Mouse (Mus musculus) cerebellum, adult 8-10 months (tissue): Measurements from ENCODE around the gene AU015836.
"Not testable (repeated sequence)": the region's sequence is repeated elsewhere in the genome, so short reads cannot be mapped to it uniquely, and the experiment has no call there.

Experiments
- DNase-seq: peaks from one replicate; pipeline ENCODE4 v3.0.0; 2022

The AU015836 gene

DNA sequence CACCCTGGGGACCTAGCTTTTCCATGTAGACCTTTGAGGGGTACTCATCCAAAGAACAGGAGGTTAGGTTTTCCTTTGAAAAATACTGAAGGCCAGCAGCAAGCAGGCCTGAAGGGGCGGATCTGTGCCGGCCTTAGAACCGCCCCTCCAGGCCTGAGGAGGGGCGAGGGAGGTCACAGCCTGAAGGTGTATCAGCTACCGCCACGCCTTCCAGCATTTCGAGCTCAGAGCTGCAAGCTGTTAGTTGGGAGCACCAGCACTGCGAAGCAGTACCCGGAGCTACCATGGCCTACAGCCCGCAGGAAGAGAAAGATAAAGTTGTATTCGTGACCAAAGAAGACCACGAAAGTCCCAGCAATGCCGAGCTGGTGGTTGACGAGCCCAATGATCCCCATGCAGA, at the start of gene AU015836:
AU015836 (plus strand) TSS at position 216 of the 400 bp plus-strand sequence.
- no peak for DNase-seq

DNA sequence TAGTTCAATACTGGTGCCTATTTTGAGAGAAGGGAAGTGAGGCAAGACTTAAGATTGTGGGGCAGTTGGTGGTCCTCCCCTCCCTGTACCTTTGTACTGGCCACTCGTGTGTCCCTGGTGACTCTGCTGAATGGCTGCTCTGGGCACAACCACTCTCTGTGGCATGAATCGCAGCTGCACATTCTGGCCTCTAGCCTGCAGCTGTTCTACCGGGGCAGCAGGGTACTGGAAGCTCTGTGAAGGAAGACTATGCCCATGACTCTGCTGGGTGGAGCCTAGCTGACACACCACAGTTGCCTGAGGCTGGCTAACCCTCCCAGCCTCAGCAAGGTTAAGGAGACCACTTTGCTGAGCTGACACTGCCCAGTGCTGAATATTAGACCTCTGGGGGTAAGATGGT, 49.4 kb upstream of the AU015836 start:
- no peak for DNase-seq

DNA sequence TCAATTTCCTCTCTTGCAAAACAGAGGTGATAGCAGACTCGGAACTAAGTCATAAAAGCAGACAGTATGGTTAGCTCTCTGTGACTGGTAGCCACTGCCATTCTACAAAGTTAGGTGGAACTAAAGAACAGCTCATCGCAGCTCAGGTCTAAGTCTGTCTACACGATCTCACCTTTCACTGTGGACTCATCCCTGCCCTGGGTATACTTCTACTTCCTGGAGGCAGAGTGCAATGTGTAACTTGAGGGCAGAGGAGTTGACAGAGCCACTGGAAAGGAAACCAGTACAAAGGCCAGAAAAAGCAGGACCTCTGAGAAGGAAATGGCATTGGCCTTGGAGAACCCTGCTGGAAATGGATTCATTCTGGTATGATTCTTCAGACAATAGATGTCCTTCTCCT, 40.1 kb upstream of the AU015836 start:
- DNase-seq, result no peak

DNA sequence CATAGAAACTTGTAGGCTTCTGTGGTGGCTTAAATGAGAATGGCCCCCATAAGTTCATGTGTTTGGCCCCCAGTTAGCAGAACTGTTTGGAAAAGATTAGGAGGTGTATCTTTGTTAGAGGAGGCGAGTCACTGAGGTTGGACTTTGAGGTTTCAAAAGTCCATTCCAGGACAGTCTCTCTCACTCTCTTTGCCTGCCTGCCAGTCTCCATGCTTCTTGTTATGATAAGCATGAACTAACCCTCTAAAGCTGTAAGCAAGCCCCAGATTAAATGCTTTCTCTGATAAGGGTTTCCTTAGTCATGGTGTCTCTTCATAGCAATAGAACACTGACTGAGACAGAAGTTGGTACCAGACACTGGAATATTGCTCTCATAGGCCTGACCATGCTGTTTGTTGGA, 39.7 kb upstream of the AU015836 start:
- DNase-seq, result no peak

DNA sequence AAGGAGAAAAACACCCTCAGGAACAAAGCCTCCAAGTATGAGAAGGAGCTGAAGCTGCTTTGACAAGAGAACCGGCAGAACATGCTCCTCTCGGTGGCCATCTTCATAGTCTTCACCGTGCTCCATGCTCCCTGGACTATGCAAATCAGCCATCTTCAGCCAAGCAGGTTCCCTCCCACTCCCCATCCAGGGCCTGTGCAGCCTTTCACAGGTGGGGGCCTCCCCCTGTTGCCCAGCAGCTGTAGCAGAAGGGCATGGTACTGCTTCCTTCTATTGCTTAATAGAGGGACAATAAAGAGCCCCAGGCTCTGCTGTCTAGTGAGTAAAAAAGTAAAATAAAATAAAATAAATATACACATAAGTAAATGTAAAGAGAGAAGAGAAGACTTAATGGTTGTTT, 36.8 kb upstream of the AU015836 start:
- DNase-seq, result no peak

DNA sequence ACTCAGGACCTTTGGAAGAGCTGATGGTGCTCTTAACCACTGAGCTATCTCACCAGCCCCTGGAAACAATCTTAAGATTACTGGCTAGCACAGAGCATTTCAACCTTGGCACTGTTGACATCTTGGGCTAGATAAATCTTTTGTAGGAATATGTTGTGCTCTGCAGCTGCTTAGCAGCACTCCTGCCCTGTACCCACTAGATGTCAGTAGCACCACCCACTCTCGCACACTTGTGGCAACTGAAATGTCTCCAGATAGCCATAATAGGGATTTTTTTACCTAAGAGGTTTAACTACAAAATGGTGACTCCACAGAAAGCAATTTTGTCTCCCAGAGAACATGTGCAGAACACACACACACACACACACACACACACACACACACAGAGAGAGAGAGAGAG, 11.7 kb upstream of the AU015836 start:
- DNase-seq, result no peak

DNA sequence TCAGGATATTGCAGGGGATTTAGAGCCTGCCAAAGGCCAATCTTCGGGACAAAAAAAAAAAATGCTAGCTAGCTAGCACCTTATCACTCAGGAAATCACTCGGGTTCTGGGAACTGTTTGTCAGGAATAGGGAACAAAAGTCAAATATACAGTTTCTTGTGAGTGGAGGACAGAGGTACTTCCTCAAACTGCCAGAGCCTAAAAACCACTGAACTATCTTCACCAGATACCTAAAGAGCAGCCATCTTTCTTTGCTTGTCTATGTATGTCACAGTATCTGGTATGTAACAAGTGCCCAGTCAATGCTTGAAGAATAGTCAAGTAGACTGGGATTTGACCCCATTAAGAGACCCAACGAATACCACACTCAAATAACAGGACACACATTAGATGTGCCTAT, 10.0 kb upstream of the AU015836 start:
- DNase-seq, result no peak

DNA sequence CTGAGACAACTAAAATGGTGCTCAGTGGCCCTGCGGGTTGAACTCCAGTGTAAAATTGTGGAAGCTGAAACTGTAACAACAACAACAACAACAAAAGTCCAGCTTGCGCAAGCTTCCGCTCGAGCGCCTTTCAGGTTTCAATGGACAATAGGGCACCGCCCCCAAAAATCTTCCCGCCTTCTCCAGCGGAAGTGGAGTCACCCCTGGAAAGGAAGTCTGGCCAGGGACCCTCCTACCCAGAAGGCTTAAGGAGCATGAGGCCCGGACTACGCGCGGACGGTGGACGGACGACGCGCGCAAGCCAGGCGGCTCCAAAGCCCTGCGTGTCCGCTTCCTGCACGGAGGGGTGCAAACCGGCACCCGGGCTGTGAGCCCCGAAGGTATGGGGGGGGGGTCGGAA, 11.9 kb downstream of the AU015836 start:
- DNase-seq, result no peak

DNA sequence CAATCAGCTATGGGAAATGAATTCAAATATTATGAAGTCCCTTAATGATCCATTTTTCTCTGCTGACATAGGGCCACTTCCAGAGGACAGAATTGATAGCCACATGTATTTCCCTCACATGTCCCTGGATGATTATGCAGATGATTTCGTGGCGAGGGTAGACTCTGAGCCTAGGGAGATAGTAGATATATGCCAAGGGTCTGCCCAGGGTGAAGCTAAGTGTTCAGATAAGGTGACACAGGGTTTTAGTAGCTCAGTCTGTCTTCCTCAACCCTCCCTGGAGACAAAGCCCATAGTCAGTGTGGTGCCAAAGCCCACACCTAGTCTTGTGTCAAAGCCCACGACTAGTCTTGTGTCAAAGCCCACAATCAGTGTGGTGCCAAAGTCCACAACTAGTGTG, 13.7 kb downstream of the AU015836 start:
- no peak for DNase-seq

DNA sequence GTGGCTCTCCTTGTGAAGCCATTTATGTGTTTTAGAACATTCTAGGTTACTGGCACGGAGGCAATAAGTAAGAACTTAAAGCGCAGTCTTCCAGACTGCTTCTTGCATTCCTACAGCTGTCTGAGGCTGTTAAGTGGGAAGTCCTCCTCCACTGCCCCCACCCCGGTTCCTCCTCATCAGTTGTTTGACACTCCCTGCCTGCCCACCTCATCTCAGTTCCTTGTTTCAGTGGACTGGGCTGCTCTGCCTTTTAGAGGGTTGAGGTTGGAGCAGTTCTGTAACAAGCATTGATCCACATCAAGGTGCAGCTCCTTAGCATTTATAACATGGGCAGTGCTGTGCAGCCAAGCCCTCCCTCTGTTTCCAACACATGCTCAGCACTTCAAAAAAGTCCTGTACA, 16.6 kb downstream of the AU015836 start:
- DNase-seq, result not testable (repeated sequence)

DNA sequence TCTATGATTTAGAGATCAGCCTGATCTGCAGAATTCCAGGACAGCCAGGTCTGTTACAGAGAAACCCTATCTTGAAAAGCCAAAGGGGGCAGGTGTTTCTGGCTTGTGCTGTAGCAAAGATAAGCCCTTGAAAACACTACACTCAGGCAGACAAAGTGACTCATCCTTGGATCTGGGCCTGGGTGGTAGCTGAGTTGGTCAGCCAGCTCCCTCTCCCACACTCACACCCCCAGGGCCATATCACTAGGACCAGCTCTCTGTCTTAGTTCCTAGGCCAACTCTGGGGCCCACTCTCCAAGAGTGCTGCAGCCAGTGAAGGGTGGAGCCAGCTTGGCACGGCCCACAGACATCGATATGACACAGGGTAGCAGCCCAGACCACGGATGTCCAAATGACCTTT, 38.5 kb downstream of the AU015836 start:
- no peak for DNase-seq

DNA sequence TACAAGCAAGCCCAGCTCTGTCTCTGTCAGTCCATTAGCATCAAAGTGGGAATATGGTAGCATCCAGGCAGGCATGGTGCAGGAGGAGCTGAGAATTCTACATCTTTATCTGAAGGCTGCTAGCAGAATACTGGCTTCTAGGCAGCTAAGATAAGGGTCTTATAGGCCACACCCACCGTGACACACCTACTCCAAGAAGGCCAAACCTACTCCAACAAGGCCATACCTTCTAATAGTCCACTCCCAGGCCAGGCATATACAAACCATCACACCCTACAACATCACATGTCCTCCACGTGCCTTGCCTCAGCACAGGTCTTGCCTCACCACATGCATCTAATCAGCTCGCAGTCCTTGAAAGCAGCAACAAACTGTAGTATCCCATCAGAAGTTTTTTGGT, 41.0 kb downstream of the AU015836 start:
- no peak for DNase-seq

DNA sequence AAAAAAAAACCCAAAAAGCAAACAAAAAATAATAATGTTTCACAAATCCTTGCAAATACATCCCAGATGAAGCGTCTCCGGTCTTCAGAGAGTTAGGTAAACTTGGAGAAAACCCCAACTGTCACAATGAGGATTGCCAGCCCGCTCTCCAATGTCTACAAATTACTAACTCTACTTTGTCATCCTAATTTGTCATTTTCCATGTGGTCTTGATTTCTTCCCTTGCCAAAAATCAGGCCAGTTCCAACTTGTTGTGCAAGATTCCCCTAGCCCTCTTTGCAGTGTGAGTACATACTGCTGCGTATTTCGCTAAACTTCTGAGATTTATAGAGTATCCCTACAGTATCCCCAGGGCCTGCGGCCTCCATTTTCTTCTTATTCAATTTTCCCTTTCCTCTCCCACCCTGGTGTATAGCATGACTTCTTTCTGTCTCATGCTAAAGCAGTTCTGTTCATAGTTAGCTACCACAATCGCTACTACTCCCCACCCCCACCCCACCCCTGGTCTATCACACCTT, 43.3 kb downstream of the AU015836 start:
- DNase-seq, result no peak

DNA sequence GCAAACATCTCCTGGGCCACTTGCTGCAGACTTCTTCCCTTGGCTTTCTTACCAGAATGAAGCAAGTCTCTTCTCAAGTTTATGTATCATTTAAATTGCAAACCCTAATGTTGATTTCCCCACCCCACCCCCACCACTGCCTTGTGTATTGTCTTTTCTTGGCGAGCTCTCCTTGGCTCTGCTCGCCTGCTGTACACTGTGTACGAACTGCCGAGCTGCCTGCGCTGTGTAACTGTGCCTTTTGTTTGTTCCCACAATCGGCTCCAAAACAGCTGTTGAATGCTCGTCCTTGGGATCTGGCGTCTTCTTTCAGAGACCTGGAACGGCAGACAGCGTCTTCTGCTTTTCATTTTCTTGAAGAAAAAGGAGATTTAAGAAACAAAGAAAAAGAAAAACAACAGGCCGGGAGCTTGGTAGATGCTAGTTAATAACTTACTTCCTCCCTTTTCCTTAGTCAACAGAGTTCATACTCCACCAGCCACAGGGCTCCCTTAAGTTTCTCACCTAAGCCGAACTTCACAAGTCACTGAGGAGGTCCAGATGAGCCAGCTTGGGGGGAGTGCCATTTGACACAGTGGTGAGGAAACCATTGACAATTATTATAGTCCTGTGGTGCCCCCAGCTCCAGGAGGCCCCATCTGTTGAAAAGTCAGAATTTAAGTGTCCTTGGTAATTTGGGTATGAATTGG, 44.2 kb downstream of the AU015836 start:
- DNase-seq, result no peak

DNA sequence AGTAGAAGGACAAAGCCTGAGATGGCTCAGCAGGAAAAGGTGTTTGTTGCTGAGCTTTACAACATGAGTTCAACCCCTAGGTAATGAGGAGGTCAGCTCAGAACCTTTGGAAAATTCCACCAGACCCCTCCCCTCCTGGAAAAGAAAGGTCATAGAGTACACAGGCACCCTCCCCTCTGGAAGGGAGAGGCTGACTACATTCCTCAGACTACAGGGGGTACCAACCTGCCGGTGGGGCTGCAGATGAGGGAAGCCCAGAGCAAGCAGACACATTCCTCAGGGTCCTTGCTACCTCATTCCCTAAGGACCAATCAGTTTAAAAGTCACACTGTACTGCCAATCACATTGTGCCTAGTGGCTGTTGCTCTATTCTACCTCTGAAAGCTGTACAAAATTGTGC, 48.4 kb downstream of the AU015836 start:
- no peak for DNase-seq

DNA sequence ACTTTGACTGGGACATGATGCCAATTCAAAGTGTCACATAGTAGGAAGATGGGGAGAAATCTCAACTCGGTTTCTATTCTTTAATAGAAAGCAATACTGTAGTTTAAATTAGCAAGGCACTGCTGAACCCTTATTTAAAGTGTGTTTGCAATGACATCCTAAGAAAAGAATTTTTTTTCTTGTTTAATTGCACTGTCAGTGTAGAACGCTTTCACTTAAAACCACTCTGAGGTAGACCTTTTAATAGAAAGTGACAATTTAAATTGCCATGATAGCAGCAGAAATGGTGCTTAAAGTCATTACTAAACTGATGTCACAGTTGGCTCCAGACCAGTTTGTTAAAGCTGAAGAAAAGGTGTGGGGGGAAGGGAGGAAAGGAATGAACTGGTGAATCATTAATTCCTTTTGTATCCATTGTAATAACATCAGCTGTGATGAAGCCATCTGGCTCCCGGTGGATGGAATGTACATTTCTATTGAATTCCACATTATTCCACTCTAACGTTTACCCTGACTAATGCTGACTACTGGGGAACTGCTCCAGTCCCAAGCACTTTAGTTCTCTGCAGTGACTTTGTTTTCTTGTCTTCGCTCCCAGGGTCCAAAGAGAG, 53.9 kb downstream of the AU015836 start:
- DNase-seq, result no peak
